Mouse (Mus musculus) liver, adult 2 months (tissue): Measurements from ENCODE around the gene Col5a1.

ENCODE experiments used
- CTCF ChIP-seq: fragments of 200-500 bp; IDR thresholded peaks from 2 replicates; pipeline ENCODE4 v1.5.1; 2011; ENCODE audit warnings: low read depth, low read length, control low read depth
- POLR2A ChIP-seq: fragments of 200-500 bp; IDR thresholded peaks from 2 replicates; pipeline ENCODE4 v1.6.1; 2011; ENCODE audit warnings: low read length, control low read depth; ENCODE audit not compliant: insufficient read depth; ENCODE audit errors: extremely low read depth

DNA sequence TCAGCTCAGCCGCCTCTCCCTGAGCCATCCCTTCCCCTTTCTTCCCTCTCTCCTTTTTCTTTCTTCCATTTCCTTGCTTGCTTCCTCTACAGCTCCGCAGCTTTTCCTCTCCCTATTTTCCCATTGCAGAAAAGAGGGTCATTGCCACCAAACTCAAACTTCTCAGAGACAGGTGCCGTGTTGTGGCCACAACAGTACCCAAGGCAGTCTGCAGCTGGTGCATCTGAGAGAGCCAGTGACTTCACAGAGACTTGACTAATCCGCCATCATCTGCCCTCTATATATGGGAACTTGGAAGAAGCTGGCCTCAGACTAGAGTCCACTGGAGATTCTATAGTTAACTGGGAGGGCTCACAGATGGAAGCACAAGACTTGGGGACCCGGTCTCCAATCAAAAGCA is 13.2 kb upstream of the Col5a1 start:
- TF ChIP-seq POLR2A (no peak), CTCF (no peak)
